Mouse (Mus musculus) embryonic fibroblast, embryonic 13.5 days (primary cell): Measurements from ENCODE around the gene Ufc1. TPM values are rescaled to one million over a fixed set of nuclear protein-coding genes. Genes with fewer than 3 reads are reported as not detected.
"Not testable (repeated sequence)": the region's sequence is repeated elsewhere in the genome, so short reads cannot be mapped to it uniquely, and the experiment has no call there.

Source experiments
- H3K27ac ChIP-seq: 2 replicates; pipeline ENCODE4 v1.5.1; 2012; ENCODE audit warnings: low read length, control low read depth, inconsistent platforms; ENCODE audit not compliant: insufficient read depth
- H3K4me1 ChIP-seq: 2 replicates; pipeline ENCODE4 v1.6.1; 2011; ENCODE audit warnings: low read length; ENCODE audit not compliant: control insufficient read depth, insufficient read depth
- H3K4me3 ChIP-seq: 2 replicates; pipeline ENCODE4 v1.5.1; 2011; ENCODE audit warnings: mild to moderate bottlenecking, control low read depth, low read length; ENCODE audit not compliant: insufficient read depth
- CTCF ChIP-seq: IDR thresholded peaks from 2 replicates; pipeline ENCODE4 v1.5.1; 2011; ENCODE audit warnings: mild to moderate bottlenecking, control low read depth, low read length, moderate library complexity, borderline replicate concordance; ENCODE audit not compliant: insufficient read depth
- POLR2A ChIP-seq: IDR thresholded peaks from 2 replicates; pipeline ENCODE4 v1.6.1; 2011; ENCODE audit warnings: low read depth, mild to moderate bottlenecking, control low read depth, low read length, moderate library complexity
- polyA plus RNA-seq: library from polyadenylated mRNA; stranded (reverse); fragments of >200 nt; gene quantifications from 2 replicates; pipeline ENCODE4 v1.2.4, GENCODE M21; 2011; ENCODE audit warnings: low read depth; ENCODE audit not compliant: missing spikeins, insufficient read length

The Ufc1 gene
- 77.8 and 81.9 TPM in 2 replicates for polyA plus RNA-seq

- Histone ChIP-seq H3K4me3 (peak within 1 kb of the TSS; percentile 79), H3K27ac (peak within 1 kb of the TSS; percentile 94), H3K4me1 (no peaks in the 10 kb centered on the region; the same call in 1 of the 2 replicates)
- TF ChIP-seq CTCF (no peak), POLR2A (peak; percentile 51)
Measured at GRCm38 (mm10) chr1:171294298-171295062, at the start of gene Ufc1. Gene Ufc1 (minus strand): TSS chr1:171295024.

GRCm38 (mm10) chr1:171343922-171344677 lies 49.3 kb upstream of the Ufc1 start:
- TF ChIP-seq POLR2A (no peak), CTCF (no peak)
- H3K4me1 ChIP-seq = 0 out of 2 replicates have a peak, but pooled peaks cover 5% of the 10 kb centered on the region
- no peak overlapping the region for H3K27ac ChIP-seq
- no peak overlapping the region for H3K4me3 ChIP-seq

GRCm38 (mm10) chr1:171342262-171343207 lies 47.7 kb upstream of the Ufc1 start:
- TF ChIP-seq CTCF (no peak), POLR2A (no peak)
- no peak overlapping the region for H3K4me3 ChIP-seq
- no peak overlapping the region for H3K27ac ChIP-seq
- no peaks in the 10 kb centered on the region for H3K4me1 ChIP-seq

GRCm38 (mm10) chr1:171330216-171330560 lies 35.4 kb upstream of the Ufc1 start:
- Histone ChIP-seq H3K27ac (peak overlapping the region; percentile 81), H3K4me1 (peaks cover 7% of the 10 kb centered on the region; the same call in 1 of the 2 replicates), H3K4me3 (peak overlapping the region; percentile 75)
- TF ChIP-seq POLR2A (no peak), CTCF (no peak)

- peak overlapping the region; percentile 87 for H3K4me3 ChIP-seq
- H3K27ac ChIP-seq = peak overlapping the region; percentile 92
- peaks cover 7% of the 10 kb centered on the region; the same call in 1 of the 2 replicates for H3K4me1 ChIP-seq
- TF ChIP-seq POLR2A (peak; percentile 73), CTCF (no peak)
Measured at GRCm38 (mm10) chr1:171329433-171330215, 34.8 kb upstream of the Ufc1 start.

GRCm38 (mm10) chr1:171328839-171329432 lies 34.1 kb upstream of the Ufc1 start, which contains the start of gene Dedd:
Gene Dedd (plus strand): TSS chr1:171329145.
- TF ChIP-seq CTCF (no peak), POLR2A (peak; percentile 36; the same call in 1 of the 2 replicates)
- H3K27ac ChIP-seq = peak within 1 kb of the TSS; percentile 92
- peaks cover 7% of the 10 kb centered on the region; the same call in 1 of the 2 replicates for H3K4me1 ChIP-seq
- peak within 1 kb of the TSS; percentile 87 for H3K4me3 ChIP-seq

- Histone ChIP-seq H3K4me3 (peak overlapping the region; percentile 87), H3K4me1 (peaks cover 7% of the 10 kb centered on the region; the same call in 1 of the 2 replicates), H3K27ac (peak overlapping the region; percentile 92)
- no peak for TF ChIP-seq CTCF
- no peak for TF ChIP-seq POLR2A
Measured at GRCm38 (mm10) chr1:171328244-171328643, 33.4 kb upstream of the Ufc1 start.

GRCm38 (mm10) chr1:171326588-171326987 lies 31.8 kb upstream of the Ufc1 start:
- not testable (repeated sequence) for H3K4me1 ChIP-seq, H3K27ac ChIP-seq, H3K4me3 ChIP-seq
